Mouse (Mus musculus): ENCODE results near the gene Gnmt.

The Gnmt gene

DNA sequence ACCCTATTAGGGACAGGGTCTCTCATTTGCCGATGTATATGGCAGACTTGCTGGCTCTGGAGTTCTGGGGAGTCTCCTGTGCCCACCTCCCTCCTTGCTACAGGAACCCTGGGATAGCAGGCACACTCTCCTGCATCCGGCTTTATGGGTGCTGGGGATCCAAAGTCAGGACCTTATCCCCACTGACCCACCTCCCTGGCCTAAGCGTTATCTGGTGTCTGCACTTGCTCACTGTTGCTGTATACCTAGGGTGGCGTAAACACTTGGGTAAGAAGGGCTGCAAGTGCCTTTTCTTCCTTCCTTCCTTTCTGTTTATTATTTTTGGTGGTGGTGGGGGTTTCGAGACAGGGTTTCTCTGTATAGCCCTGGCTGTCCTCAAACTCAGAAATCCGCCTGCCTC lies 12.3 kb upstream of the Gnmt start:
- DNase-seq, result peak; percentile 34

DNA sequence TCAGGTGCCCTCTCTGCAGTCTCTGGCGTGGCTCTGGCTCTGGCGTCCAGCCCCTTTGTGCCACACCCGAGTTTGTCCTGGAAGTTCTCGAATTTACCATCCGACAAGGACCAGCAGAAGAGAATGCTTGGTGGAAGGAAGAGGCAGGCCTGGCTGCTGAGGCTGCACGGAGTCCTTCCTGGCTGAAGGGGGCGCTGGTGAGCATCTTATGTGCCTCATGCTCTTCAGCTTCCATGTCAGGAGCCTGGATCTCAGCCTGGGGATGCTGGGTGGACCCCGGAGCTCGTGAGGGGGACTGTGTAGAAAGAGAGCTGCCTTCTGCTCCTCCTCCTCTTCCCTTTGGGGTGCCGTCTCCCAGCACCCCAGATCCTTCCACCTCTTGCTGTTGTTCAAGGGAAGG lies 7.2 kb upstream of the Gnmt start:
- peak; percentile 65 for DNase-seq

DNA sequence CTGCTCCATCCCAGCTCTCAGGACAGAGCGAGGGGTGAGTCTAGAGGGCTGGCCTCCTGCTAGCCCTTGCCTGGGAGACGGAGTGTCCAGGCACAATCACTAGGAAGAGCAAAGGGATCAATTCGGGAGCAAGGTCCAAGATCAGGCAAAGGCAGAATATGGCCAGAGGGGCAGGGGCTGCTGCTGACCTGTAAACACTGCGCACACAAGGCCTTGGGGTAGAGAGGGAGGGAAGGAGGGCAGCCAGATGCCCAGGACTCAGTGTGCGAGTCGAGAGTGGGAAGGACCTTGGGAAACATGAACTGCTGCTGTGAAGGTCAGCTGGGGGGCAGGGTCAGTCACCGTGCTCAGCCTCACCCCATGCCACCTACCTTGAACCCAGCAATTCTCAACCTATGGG lies 6.3 kb upstream of the Gnmt start:
- no peak for DNase-seq

DNA sequence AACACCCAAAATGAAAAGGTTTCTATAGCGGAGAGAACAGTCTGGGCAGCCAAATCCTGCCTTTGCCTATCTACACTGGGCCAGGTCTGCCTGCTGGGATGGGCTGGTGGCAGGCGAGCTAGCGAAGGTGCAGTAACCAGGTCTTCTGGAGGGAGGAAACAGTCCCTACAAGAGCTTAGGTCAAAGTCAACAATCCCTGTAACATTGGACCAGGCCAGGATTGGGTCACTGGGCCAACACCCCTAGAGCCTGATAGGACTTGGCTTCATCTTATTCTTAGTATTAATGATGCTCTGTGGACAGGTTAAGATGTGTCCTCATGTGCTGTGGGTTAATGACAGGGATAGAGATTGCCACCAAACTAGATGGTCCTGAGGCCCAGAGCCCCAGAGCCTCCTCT lies 5.1 kb upstream of the Gnmt start:
- DNase-seq, result no peak

DNA sequence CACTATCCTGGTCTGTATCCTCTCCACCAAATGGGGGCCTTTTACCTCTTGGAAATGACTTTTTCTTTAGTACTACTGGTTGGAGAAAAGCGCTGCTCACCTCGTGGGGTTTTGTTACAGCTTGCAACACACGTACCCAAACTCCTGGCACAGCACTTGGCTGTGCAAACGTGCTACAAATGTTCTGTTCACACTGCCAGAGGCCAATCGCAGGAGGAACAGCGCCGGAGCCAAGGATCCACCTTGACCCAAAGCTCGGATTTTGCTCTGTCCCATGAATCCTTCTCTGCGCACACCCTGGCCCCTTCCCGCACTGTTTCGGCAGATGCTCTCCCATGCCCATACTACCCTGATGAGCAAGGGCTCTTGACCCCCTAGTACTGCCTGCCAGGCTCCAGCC lies 472 bp downstream of the Gnmt start:
- DNase-seq, result no peak

DNA sequence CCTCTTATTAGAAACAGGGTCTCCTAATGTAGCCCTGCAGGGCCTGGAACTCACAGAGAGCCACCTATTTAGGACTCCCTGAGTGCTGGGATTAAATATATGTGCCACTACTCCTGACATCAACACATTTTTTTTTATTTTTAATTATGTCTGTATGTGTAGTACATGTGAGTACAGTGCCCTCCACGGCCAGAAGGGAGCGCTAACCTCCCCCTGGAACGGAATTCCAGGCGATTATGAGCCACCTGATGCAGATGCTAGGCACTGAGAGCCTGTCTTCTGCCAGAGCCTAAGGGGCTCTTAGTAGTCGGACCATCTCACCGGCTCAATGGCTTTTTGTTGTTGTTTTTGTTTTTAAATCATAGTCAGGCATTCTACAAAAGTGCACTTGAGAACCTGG lies 947 bp downstream of the Gnmt start:
- DNase-seq, result no peak

DNA sequence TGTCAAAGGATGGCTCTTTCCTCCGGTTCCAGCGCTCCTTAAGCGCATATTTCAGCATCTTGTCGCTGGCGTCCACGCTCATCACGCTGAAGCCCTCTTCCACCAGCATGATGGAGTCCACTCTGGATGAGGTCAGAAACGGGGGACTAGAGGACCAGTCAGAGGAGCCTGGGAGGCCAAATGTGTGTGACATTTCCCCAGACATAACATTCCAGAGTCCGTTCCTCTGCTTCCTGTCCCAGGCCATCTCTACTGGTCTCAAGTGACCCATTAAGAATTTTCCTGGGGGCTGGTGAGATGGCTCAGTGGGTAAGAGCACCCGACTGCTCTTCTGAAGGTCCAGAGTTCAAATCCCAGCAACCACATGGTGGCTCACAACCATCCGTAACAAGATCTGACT lies 1.7 kb downstream of the Gnmt start:
- no peak for DNase-seq

DNA sequence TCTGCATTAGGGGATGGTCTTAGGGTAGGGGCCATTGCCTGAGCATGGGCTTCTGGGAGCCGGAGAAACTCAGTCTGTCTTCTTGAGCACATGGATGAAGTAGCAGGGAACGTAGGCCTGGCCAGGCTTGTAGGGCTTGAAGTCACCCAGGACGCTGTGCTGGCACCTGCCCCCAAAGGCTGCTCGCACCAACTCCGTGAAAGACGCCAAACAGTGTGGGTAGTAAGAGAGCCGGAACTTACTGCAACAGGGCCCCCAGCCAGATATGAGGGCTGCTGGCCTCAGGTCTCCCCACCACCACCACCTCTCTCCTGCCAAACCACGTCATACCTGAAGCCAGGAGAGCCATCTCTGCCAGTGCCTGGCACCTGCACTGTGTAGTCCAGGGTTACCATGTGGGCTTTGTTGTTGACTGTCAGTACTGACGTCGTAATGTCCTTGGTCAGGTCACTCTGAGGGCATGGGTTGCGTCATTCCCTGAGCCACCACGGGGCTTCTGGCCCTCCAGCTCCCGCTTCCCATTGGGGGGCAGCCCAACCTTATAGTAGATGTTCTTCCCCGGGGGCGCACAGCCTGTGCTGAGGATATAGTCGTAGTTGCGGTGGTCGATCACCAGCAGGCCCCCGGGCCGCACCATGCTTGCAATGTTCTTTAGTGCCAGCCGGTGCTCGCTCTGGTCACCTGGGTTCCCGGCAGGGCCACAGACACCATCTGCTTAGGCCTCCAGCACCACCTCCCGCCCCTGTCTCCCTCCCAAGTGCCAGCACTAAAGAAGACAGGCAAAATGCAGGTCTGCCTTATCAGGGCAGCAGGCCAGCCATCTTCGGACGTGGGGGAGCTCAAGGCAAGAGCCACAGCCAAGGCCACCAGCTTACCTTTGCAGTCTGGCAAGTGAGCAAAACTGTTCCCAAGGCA lies 3.0 kb downstream of the Gnmt start:
- no peak for DNase-seq

DNA sequence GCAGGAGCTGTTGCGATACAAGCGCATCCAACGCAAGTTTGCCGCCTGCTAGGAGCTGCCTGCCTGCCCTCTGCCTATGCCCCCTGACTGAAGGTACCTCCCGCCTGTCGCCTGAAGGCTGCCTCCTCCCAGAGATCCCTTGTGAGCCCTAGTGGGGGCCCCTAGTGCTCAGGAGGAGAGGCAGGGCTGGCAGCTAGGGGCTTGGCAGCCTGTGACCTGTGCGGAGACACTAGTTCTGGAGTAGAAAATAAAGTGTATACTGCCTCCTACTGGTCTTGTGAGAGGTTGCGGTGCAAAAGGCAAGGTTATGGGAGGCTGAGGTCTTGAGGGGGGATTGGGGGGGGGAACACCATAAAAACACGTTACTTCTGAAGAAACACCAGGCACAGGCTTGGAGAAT lies 3.7 kb downstream of the Gnmt start:
- peak; percentile 38 for DNase-seq

DNA sequence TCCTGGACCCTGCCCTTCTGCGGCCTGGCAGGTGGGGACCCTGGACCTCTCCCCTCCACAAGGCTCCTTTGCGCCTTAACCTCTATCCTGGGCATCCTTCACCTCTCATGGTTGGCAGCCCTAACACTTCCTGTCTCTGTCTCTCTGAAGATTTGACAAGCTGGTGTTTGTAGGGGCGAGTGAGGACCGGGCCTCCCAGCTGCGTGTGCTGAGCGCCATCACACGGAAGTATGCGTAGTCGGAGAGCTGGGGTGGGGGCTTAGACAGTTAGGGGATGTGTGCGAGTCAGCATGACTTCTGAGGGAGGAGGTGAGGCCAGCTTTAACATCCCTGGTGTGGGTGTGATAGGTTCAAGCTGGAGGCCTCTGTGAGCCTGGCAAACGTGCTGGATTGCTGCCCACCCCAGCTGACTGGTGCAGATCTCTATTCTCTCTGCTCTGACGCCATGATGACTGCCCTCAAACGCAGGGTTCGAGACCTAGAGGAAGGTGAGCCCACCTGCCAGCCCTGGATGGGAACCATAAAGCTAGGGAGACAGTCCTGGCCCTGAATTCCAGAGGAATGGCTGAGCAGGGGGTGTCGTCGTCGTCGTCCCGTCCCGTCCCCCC lies 4.4 kb downstream of the Gnmt start:
- no peak for DNase-seq

DNA sequence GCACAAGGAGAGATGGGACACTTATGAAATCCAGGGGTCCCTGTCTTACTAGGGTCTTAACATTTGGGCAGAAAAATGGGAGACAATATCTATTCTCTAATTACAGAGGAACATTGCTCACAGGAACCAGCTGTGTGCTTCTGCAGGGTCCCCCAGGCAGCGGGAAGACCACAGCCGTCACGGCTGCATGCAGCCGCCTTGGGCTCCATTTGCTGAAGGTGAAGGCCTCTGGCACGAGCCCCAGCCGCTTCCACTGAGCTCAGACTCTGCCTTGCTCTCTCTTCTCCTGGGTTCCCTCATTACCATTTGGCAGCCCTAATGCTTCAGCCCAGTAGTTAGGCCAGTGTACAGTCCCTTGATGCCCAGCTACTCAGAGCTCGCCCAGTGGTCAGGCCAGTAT lies 7.9 kb downstream of the Gnmt start:
- DNase-seq, result no peak

DNA sequence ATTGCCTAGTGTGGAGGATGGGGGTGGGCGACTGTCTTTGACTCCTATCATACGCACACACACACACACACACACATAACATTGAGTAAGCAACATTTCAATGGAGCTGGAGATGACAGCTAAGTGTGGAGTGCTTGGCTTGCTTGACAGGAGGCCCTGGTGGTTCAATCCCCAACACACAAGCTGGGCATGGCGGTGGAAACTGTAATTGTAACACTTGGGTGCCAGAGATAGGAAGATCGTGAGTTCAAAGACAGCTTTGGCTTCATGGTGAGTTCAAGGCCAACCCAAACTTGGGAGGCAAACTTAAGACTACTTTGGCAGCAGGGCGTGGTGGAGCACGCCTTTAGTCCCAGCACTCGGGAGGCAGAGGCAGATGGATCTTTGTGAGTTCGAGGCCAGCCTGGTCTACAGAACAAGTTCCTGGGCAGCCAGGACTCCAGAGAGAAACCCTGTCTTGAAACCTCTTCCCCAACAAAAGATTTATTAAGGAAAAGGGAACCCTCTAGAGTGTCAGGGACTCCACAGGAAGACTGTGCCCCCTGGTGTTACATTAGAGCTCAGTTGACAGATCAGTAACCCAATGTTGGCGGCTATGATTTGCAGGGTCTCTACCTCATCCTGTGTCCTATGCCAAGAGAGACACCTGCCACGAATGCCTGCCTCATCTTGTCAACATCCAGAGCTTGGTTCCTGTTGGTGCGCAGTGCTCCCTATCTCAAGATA lies 14.0 kb downstream of the Gnmt start:
- DNase-seq, result no peak

DNA sequence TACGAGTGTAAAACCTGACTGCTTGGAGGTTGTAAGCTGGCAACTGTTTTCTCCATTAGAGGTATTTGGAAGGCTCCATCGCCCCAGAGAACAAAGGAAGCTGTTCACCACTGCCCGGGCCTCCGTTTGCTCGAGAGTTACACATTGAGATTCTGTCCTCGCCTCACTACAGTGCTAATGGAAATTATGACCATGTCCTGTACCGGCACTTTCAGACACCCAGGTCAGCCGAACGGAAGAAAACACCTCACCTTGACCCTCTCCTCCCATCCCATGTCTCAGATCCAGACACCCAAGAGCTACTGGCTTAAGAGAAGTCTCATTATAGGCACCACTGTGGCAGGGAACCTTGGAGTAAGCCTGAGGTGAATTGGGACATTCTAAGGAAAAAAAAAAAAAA lies 15.1 kb downstream of the Gnmt start:
- DNase-seq, result no peak

DNA sequence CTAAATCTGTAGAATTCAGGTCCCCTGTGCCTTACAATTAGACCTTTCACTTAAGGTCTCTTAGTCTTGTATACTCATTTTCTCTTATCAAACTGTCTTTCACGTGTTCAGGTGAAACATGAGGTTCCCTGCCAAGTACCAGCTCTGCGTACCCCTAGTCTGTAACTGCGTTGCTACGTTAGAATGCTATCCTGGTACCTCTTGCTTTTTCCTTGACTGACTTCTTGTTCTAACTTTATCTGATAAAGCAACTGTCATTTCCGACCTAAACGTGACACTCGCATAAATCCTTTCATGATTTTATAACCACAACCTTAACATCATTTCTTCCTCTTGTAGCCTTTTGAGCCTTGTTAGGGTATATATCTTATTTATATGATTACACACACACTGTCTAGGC lies 16.5 kb downstream of the Gnmt start:
- no peak for DNase-seq

DNA sequence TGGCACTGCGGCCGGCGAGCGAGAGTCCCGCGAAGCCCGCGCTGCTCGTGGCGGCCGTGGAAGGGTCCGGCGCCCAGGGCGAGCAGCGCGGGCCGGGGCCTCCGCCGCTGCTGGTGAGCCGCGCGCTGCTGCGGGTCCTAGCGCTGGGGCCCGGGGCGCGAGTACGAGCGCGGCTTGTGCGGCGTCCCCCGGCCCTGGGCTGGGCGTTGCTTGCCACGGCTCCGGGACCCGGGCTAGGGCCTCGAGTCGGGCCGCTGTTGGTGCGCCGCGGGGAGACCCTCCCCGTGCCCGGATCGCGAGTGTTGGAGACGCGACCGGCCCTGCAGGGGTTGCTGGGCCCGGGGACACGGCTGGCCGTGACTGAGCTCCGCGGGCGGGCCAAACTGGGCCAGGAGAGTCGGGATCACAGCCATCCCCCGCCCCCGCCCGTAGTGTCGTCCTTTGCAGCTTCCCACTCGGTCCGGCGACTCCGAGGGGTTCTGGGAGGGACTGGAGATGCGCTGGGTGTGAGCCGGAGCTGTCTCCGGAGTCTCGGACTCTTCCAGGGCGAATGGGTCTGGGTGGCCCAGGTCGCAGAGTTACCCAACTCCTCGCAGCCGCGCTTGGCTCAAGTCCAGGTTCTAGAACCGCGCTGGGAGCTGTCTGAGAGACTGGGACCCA lies 17.2 kb downstream of the Gnmt start:
- peak; percentile 45 for DNase-seq

DNA sequence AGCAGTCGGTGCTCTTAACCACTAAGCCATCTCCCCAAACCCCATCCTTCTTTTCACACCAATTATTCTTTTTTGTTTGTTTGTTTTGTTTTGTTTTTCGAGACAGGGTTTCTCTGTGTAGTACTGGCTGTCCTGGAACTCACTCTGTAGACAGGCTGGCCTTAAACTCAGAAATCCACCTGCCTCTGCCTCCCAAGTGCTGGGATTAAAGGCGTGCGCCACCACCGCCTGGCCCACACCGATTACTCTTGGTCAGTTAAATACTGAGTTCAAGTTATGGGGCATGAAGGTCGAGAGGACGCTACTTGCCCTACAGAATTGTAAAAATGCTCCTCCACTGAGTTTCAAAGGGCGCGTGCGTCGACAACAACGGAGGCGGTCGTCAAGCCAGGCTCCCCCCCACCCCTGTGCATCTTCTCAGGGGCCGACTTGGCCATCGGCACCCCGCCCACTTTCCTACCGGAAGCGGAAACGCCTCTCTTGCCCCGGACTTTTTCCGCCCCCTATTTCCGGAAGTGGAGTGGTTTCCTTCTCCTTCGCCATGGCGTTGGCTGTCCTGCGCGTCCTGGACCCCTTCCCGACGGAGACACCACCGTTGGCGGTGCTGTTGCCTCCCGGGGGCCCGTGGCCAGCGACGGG lies 17.9 kb downstream of the Gnmt start, which contains the start of gene Pex6:
TSS of gene Pex6 (plus strand) at position 505 of the 639 bp plus-strand sequence.
- DNase-seq, result peak; percentile 90

DNA sequence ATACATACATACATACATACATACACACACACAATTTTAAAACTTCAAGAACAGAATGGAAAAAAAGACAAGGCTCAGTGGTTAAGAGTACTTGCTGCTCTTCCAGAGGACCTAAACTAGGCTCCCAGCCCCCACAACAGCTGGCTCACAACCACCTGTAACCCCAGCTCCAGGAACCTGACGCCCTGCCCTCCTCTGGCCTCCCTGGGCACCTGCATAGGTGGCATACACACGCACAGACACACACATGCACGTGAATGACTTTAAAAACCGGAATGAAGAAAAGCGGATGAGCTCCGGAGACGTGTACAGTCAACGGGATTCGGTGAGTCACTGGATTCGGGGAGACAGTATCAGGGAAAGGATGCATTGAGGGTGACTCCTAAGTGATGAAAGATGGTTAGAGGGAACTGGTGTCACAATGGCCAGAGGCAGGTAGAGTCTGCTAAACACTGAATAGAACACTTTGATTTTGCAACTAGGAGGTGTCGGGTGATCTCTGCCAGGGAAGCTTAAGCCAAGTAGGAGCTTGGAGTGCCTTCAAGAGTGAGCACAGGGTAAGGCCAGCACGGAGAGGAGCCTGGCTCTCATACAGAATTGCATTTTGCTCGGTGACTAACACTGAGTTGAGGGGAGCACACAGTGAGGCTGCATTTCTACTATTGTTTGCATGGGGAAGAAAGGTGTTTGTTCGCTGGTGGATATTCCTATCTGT lies 22.4 kb downstream of the Gnmt start:
- no peak for DNase-seq

DNA sequence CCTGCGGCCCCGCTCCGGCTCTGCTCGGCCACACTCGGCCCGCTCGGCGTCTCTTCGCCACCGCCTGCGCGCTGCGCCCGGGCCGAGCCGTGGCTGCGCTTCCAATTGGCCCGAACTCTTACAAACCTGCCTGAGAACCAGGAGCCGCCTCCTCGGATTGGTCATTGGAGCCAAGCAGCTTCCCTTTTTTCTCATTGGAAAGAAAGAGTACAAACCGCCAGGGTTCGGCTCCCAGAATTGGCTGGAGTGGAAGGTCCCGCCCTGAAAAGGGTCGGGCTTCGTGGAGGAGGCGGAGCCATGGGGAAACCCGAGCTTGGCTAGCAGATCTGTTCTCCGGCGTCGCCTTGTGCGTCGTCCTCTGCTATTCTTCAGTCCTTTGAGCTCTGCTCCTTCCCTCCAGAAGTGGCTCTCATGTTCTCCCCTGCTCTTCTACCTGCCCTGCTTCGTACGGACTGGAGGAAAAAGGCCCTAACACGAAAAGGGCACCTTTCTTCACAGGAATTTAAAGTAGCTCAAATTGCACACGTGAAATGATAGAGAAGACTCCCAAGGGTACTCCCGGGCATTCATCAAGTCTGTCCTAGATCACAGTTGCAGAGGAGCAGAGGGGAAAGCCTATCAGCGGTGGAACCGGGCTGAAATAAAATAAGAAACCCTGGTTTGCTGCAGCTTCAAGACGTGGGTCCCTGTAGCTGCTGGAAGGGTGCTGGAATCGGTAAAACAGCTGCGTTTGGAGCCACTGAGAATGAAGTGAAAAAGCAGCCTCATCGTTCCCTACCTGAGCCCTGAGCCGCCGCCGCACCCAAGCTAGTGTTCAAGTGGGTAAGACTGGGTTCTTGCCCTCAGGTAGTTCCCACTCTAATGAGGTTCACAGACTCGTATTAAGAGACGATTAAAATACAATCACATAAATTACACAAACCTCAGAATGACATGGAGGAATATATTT lies 23.8 kb downstream of the Gnmt start, which contains the start of gene Ppp2r5d:
TSS of gene Ppp2r5d (minus strand) at position 225 of the 949 bp plus-strand sequence.
- DNase-seq, result peak; percentile 96

DNA sequence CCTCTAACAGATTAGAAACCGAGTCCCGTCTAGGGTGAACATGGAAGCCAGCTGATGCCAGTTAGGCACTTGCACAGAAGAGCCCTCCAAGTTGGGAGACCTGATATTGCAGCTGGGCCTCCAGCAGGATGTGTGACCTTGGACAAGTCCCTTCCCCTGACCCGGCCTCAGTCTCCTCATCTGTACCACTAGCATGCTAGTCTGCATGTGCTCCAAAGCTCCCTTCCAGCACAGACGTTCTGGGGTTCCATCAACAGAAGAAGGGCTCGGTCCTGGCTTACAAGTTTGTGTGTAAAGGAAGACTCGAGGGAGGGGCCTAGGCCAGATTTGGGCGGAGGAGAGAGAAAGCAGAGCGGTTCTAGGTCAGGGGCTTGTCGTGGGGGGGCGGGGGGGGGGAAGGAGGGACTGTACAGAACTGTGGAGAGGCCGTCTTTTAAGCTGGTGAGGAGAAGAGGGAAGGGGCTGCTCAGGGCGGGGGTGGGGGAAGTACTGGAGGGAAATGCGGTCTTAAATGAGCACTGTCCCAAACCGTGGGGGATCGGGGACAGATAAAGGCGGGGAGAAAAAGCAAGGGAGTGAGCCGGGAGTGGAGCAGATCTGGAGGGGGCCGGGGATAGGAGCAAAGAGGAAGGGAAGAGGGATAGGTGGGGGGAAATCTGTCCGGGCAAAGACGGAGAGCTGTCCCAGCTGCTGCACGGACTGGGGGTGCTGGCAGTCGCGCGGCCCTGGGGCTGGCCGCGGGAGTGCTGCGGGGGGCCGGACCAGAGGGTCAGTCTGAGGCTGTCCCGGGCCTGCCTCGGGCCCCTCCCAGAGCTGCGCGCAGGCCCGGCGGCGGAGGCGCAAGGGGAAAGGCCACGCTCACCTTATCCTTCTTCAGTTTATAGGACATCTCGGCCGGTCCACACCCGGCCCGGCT lies 24.7 kb downstream of the Gnmt start:
- peak; percentile 16 for DNase-seq

DNA sequence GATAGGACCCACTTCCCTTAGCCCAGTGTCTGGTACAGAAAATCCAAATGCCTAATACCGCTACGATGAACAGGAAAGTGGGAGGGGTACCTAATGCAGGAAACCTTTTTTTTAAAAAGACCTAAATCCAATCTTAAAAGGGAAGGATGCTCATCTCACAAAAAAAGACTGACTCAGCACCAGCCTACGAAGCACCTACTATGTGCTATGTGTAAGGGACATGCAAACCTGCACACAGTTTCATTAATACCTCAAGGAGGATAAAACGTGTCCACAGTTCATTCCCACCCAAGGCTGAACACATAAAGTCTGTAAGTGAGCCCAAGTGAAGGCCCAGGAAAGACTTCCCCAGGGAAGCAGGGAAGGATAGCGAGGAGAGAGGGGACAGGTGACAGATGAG lies 26.5 kb downstream of the Gnmt start:
- no peak for DNase-seq

Measured in liver (tissue).